Mouse (Mus musculus): ENCODE measurements around the gene 4931406C07Rik. TPM values are rescaled to one million over a fixed set of nuclear protein-coding genes. Genes with fewer than 3 reads are reported as not detected.

Gene 4931406C07Rik
- polyA plus RNA-seq, 1 experiment, result 34.6 TPM

- no peak for DNase-seq (ENCODE audit: extremely low spot score in 1 of 2, low spot score in 1 of 2)
Observed at GRCm38 (mm10) chr9:15297112-15297511, 9.1 kb downstream of the 4931406C07Rik start.

GRCm38 (mm10) chr9:15289251-15289650 is 17.0 kb downstream of the 4931406C07Rik start:
- DNase-seq (ENCODE audit: extremely low spot score in 1 of 2, low spot score in 1 of 2), result no peak

- DNase-seq (ENCODE audit: extremely low spot score in 1 of 2, low spot score in 1 of 2), result no peak
Observed at GRCm38 (mm10) chr9:15288402-15288801, 17.8 kb downstream of the 4931406C07Rik start.

- DNase-seq (ENCODE audit: extremely low spot score in 1 of 2, low spot score in 1 of 2), result no peak
Observed at GRCm38 (mm10) chr9:15287846-15288245, 18.4 kb downstream of the 4931406C07Rik start.

- no peak for DNase-seq (ENCODE audit: extremely low spot score in 1 of 2, low spot score in 1 of 2)
Observed at GRCm38 (mm10) chr9:15285443-15285842, 20.8 kb downstream of the 4931406C07Rik start.

GRCm38 (mm10) chr9:15280491-15280879 is 25.8 kb downstream of the 4931406C07Rik start:
- no peak for DNase-seq (ENCODE audit: extremely low spot score in 1 of 2, low spot score in 1 of 2)

GRCm38 (mm10) chr9:15279649-15280490 is 26.4 kb downstream of the 4931406C07Rik start, which contains the start of gene Med17:
Gene Med17, minus strand, starts transcription at chr9:15279931.
- DNase-seq (ENCODE audit: extremely low spot score in 1 of 2, low spot score in 1 of 2), result peak; percentile 88 to 97

- DNase-seq (ENCODE audit: extremely low spot score in 1 of 2, low spot score in 1 of 2), result no peak
Observed at GRCm38 (mm10) chr9:15279139-15279648, 27.1 kb downstream of the 4931406C07Rik start.

- no peak for DNase-seq (ENCODE audit: extremely low spot score in 1 of 2, low spot score in 1 of 2)
Observed at GRCm38 (mm10) chr9:15278343-15278742, 27.9 kb downstream of the 4931406C07Rik start.

GRCm38 (mm10) chr9:15276855-15277254 is 29.4 kb downstream of the 4931406C07Rik start:
- no peak for DNase-seq (ENCODE audit: extremely low spot score in 1 of 2, low spot score in 1 of 2)

- no peak for DNase-seq (ENCODE audit: extremely low spot score in 1 of 2, low spot score in 1 of 2)
Observed at GRCm38 (mm10) chr9:15273981-15274380, 32.3 kb downstream of the 4931406C07Rik start.

GRCm38 (mm10) chr9:15263487-15263886 is 42.8 kb downstream of the 4931406C07Rik start:
- DNase-seq (ENCODE audit: extremely low spot score in 1 of 2, low spot score in 1 of 2), result no peak

- no peak for DNase-seq (ENCODE audit: extremely low spot score in 1 of 2, low spot score in 1 of 2)
Observed at GRCm38 (mm10) chr9:15261980-15262379, 44.3 kb downstream of the 4931406C07Rik start.

- DNase-seq (ENCODE audit: extremely low spot score in 1 of 2, low spot score in 1 of 2), result no peak
Observed at GRCm38 (mm10) chr9:15256214-15256613, 50.0 kb downstream of the 4931406C07Rik start.

- no peak for DNase-seq (ENCODE audit: extremely low spot score in 1 of 2, low spot score in 1 of 2)
Observed at GRCm38 (mm10) chr9:15254501-15254900, 51.7 kb downstream of the 4931406C07Rik start.

GRCm38 (mm10) chr9:15252196-15252595 is 54.1 kb downstream of the 4931406C07Rik start:
- DNase-seq (ENCODE audit: extremely low spot score in 1 of 2, low spot score in 1 of 2), result no peak

- no peak for DNase-seq (ENCODE audit: extremely low spot score in 1 of 2, low spot score in 1 of 2)
Observed at GRCm38 (mm10) chr9:15250376-15250775, 55.9 kb downstream of the 4931406C07Rik start.

- DNase-seq (ENCODE audit: extremely low spot score in 1 of 2, low spot score in 1 of 2), result no peak
Observed at GRCm38 (mm10) chr9:15245319-15246075, 60.8 kb downstream of the 4931406C07Rik start.

- no peak for DNase-seq (ENCODE audit: extremely low spot score in 1 of 2, low spot score in 1 of 2)
Observed at GRCm38 (mm10) chr9:15242130-15242529, 64.1 kb downstream of the 4931406C07Rik start.

- DNase-seq (ENCODE audit: extremely low spot score in 1 of 2, low spot score in 1 of 2), result peak in 1 of 2 experiments; percentile 70
Observed at GRCm38 (mm10) chr9:15241596-15241939, 64.7 kb downstream of the 4931406C07Rik start.

- no peak for DNase-seq (ENCODE audit: extremely low spot score in 1 of 2, low spot score in 1 of 2)
Observed at GRCm38 (mm10) chr9:15240863-15241595, 65.2 kb downstream of the 4931406C07Rik start.

All from frontal cortex, adult 2 months (tissue).